Mouse (Mus musculus): ENCODE results near the gene Phyhd1. TPM values are rescaled to one million over a fixed set of nuclear protein-coding genes. Genes with fewer than 3 reads are reported as not detected.

The Phyhd1 gene
- total RNA-seq, 1 experiment from 2014 or later = 3.8 TPM

Other genes starting within 250 kb of the Phyhd1 start
- gene Wdr34, start 217.3 kb upstream of the Phyhd1 start, total RNA-seq (2017) = 0.70 and 0.86 TPM in 2 replicates
- gene Set, start 208.8 kb upstream of the Phyhd1 start, total RNA-seq (2017) = 313 and 345 TPM in 2 replicates
- gene Pkn3, start 188.5 kb upstream of the Phyhd1 start, total RNA-seq (2017) = 1.0 and 1.8 TPM in 2 replicates
- 10.1 and 11.2 TPM in 2 replicates for gene Zdhhc12, start 172.6 kb upstream of the Phyhd1 start, total RNA-seq (2017)
- 43.1 and 46.3 TPM in 2 replicates for gene Zer1, start 141.6 kb upstream of the Phyhd1 start, total RNA-seq (2017)
- gene Tbc1d13, start 132.5 kb upstream of the Phyhd1 start, total RNA-seq (2017) = 40.9 and 50.9 TPM in 2 replicates
- 1.3 and 3.9 TPM in 2 replicates for gene Endog, start 94.7 kb upstream of the Phyhd1 start, total RNA-seq (2017)
- 8.3 and 15.7 TPM in 2 replicates for gene Spout1, start 87.7 kb upstream of the Phyhd1 start, total RNA-seq (2017)
- gene Kyat1, start 60.4 kb upstream of the Phyhd1 start, total RNA-seq (2017) = 7.1 and 7.5 TPM in 2 replicates
- 20.7 and 22.5 TPM in 2 replicates for gene Lrrc8a, start 28.5 kb upstream of the Phyhd1 start, total RNA-seq (2017)
- 2.0 and 2.9 TPM in 2 replicates for gene Gm28035, start 25.6 kb upstream of the Phyhd1 start, total RNA-seq (2017)
- not detected in 2 replicates for gene Gm28038, start 14.8 kb downstream of the Phyhd1 start, total RNA-seq (2017)
- gene Dolk, start 20.1 kb downstream of the Phyhd1 start, total RNA-seq (2017) = 9.0 and 10.3 TPM in 2 replicates
- 14.6 and 14.8 TPM in 2 replicates for gene Nup188, start 20.2 kb downstream of the Phyhd1 start, total RNA-seq (2017)
- gene Sh3glb2, start 93.1 kb downstream of the Phyhd1 start, total RNA-seq (2017) = 39.0 and 44.3 TPM in 2 replicates
- gene Miga2, start 98.0 kb downstream of the Phyhd1 start, total RNA-seq (2017) = 6.0 and 11.2 TPM in 2 replicates
- 19.8 and 21.2 TPM in 2 replicates for gene Dolpp1, start 126.1 kb downstream of the Phyhd1 start, total RNA-seq (2017)
- 15.3 and 16.2 TPM in 2 replicates for gene Crat, start 149.6 kb downstream of the Phyhd1 start, total RNA-seq (2017)
- gene Ptpa, start 149.8 kb downstream of the Phyhd1 start, total RNA-seq (2017) = 37.4 and 47.8 TPM in 2 replicates
- gene Ier5l, start 208.0 kb downstream of the Phyhd1 start, total RNA-seq (2017) = 0.23 and 0.25 TPM in 2 replicates

All from neutrophil, adult 5-6 weeks (primary cell).